Mouse (Mus musculus): Measurements from ENCODE around the gene A930002H24Rik. TPM values are rescaled to one million over a fixed set of nuclear protein-coding genes. Genes with fewer than 3 reads are reported as not detected.

The A930002H24Rik gene
- total and polyA plus RNA-seq, 2 experiments = 0.74 TPM; not detected in 1

DNA sequence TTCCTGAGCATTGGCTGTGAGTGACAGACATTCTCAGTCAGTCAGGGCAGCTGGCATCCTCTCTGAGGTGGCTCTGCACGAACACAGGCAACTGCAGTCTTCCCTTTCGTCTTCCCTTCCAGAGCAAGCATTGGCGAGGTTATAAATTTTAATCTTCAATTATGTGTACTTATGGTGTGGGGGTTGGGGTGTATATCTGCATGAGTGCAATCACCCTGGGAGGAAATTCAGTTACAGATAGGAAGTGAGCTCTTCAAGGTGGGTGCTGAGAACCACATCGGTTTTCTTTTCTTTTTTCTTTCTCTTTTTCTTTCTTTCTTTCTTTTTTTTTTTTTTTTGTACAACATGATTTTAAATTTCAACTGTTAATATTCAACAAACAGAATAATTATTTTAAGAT lies 32.0 kb downstream of the A930002H24Rik start:
- H3K4me1 ChIP-seq (ENCODE audit: control insufficient read depth, insufficient read depth, low read length) = no peaks in the 10 kb centered on the region
- H3K27me3 ChIP-seq (ENCODE audit: control insufficient read depth, insufficient read depth, low read length) = no peaks in the 10 kb centered on the region
- no peaks in the 10 kb centered on the region for H3K79me2 ChIP-seq (ENCODE audit: control insufficient read depth, insufficient read depth, low read length)
- no peak overlapping the region for H3K4me3 ChIP-seq (ENCODE audit: insufficient read depth, low read depth, low read length)
- no peak for DNase-seq (ENCODE audit: extremely low read depth, low read depth, low spot score)
- 77% methylated on average over 4 of the region's 4 CpGs for WGBS
- no peak overlapping the region for H3K27ac ChIP-seq (replicated peaks; ENCODE audit: insufficient read depth, low read depth, low read length)
- no peak overlapping the region for H3K9ac ChIP-seq (ENCODE audit: low read depth, low read length)
- no peaks in the 10 kb centered on the region for H3K36me3 ChIP-seq (ENCODE audit: control insufficient read depth, insufficient read depth, low read length)
- TF ChIP-seq CTCF (IDR thresholded peaks at IDR 0.05; ENCODE audit: low read depth, low read length) = no peak
- no peak for TF ChIP-seq POLR2A (IDR thresholded peaks at IDR 0.05; ENCODE audit: extremely low read depth, insufficient read depth, low read length)

GRCm38 (mm10) chr17:63828561-63829332 lies 34.8 kb downstream of the A930002H24Rik start:
- H3K79me2 ChIP-seq (ENCODE audit: control insufficient read depth, insufficient read depth, low read length) = no peaks in the 10 kb centered on the region
- no peaks in the 10 kb centered on the region for H3K4me1 ChIP-seq (ENCODE audit: control insufficient read depth, insufficient read depth, low read length)
- H3K27me3 ChIP-seq (ENCODE audit: control insufficient read depth, insufficient read depth, low read length) = no peaks in the 10 kb centered on the region
- H3K36me3 ChIP-seq (ENCODE audit: control insufficient read depth, insufficient read depth, low read length) = no peaks in the 10 kb centered on the region
- H3K27ac ChIP-seq (replicated peaks; ENCODE audit: insufficient read depth, low read depth, low read length) = no peak overlapping the region
- no peak for DNase-seq (ENCODE audit: extremely low read depth, low read depth, low spot score)
- TF ChIP-seq POLR2A (IDR thresholded peaks at IDR 0.05; ENCODE audit: extremely low read depth, insufficient read depth, low read length) = no peak
- TF ChIP-seq CTCF (IDR thresholded peaks at IDR 0.05; ENCODE audit: low read depth, low read length) = no peak
- no peak overlapping the region for H3K4me3 ChIP-seq (ENCODE audit: insufficient read depth, low read depth, low read length)
- H3K9ac ChIP-seq (ENCODE audit: low read depth, low read length) = no peak overlapping the region
- WGBS = 60% methylated on average over 5 of the region's 5 CpGs

GRCm38 (mm10) chr17:63826767-63827166 lies 36.8 kb downstream of the A930002H24Rik start:
- Histone ChIP-seq H3K27ac (replicated peaks; ENCODE audit: insufficient read depth, low read depth, low read length) (no peak overlapping the region), H3K79me2 (ENCODE audit: control insufficient read depth, insufficient read depth, low read length) (no peaks in the 10 kb centered on the region), H3K4me1 (ENCODE audit: control insufficient read depth, insufficient read depth, low read length) (no peaks in the 10 kb centered on the region), H3K9ac (ENCODE audit: low read depth, low read length) (no peak overlapping the region), H3K36me3 (ENCODE audit: control insufficient read depth, insufficient read depth, low read length) (no peaks in the 10 kb centered on the region), H3K27me3 (ENCODE audit: control insufficient read depth, insufficient read depth, low read length) (no peaks in the 10 kb centered on the region), H3K4me3 (ENCODE audit: insufficient read depth, low read depth, low read length) (no peak overlapping the region)
- no peak for DNase-seq (ENCODE audit: extremely low read depth, low read depth, low spot score)
- 84% methylated on average over 7 of the region's 7 CpGs for WGBS
- no peak for TF ChIP-seq POLR2A (IDR thresholded peaks at IDR 0.05; ENCODE audit: extremely low read depth, insufficient read depth, low read length)
- no peak for TF ChIP-seq CTCF (IDR thresholded peaks at IDR 0.05; ENCODE audit: low read depth, low read length)

GRCm38 (mm10) chr17:63826196-63826595 lies 37.4 kb downstream of the A930002H24Rik start:
- Histone ChIP-seq H3K36me3 (ENCODE audit: control insufficient read depth, insufficient read depth, low read length) (no peaks in the 10 kb centered on the region), H3K79me2 (ENCODE audit: control insufficient read depth, insufficient read depth, low read length) (no peaks in the 10 kb centered on the region), H3K9ac (ENCODE audit: low read depth, low read length) (no peak overlapping the region), H3K4me1 (ENCODE audit: control insufficient read depth, insufficient read depth, low read length) (no peaks in the 10 kb centered on the region), H3K27ac (replicated peaks; ENCODE audit: insufficient read depth, low read depth, low read length) (no peak overlapping the region), H3K27me3 (ENCODE audit: control insufficient read depth, insufficient read depth, low read length) (no peaks in the 10 kb centered on the region), H3K4me3 (ENCODE audit: insufficient read depth, low read depth, low read length) (no peak overlapping the region)
- 89% methylated on average over 8 of the region's 8 CpGs for WGBS
- no peak for DNase-seq (ENCODE audit: extremely low read depth, low read depth, low spot score)
- no peak for TF ChIP-seq CTCF (IDR thresholded peaks at IDR 0.05; ENCODE audit: low read depth, low read length)
- TF ChIP-seq POLR2A (IDR thresholded peaks at IDR 0.05; ENCODE audit: extremely low read depth, insufficient read depth, low read length) = no peak

- WGBS = 75% methylated on average over 4 of the region's 4 CpGs
- H3K4me3 ChIP-seq (ENCODE audit: insufficient read depth, low read depth, low read length) = no peak overlapping the region
Observed at GRCm38 (mm10) chr17:63824141-63824540, 39.5 kb downstream of the A930002H24Rik start.

GRCm38 (mm10) chr17:63818444-63819027 lies 45.1 kb downstream of the A930002H24Rik start:
- Histone ChIP-seq H3K9ac (ENCODE audit: low read depth, low read length) (no peak overlapping the region), H3K4me3 (ENCODE audit: insufficient read depth, low read depth, low read length) (no peak overlapping the region), H3K27ac (replicated peaks; ENCODE audit: insufficient read depth, low read depth, low read length) (no peak overlapping the region), H3K79me2 (ENCODE audit: control insufficient read depth, insufficient read depth, low read length) (no peaks in the 10 kb centered on the region), H3K4me1 (ENCODE audit: control insufficient read depth, insufficient read depth, low read length) (no peaks in the 10 kb centered on the region), H3K36me3 (ENCODE audit: control insufficient read depth, insufficient read depth, low read length) (no peaks in the 10 kb centered on the region), H3K27me3 (ENCODE audit: control insufficient read depth, insufficient read depth, low read length) (no peaks in the 10 kb centered on the region)
- TF ChIP-seq POLR2A (IDR thresholded peaks at IDR 0.05; ENCODE audit: extremely low read depth, insufficient read depth, low read length) = no peak
- TF ChIP-seq CTCF (IDR thresholded peaks at IDR 0.05; ENCODE audit: low read depth, low read length) = no peak
- WGBS = 64% methylated on average over 10 of the region's 10 CpGs
- DNase-seq (ENCODE audit: extremely low read depth, low read depth, low spot score) = no peak

More at GRCm38 (mm10) chr17:63824141-63824540, 39.5 kb downstream of the A930002H24Rik start:
- TF ChIP-seq CTCF (IDR thresholded peaks at IDR 0.05; ENCODE audit: low read depth, low read length) (no peak), POLR2A (IDR thresholded peaks at IDR 0.05; ENCODE audit: extremely low read depth, insufficient read depth, low read length) (no peak)
- no peak overlapping the region for H3K9ac ChIP-seq (ENCODE audit: low read depth, low read length)
- no peaks in the 10 kb centered on the region for H3K36me3 ChIP-seq (ENCODE audit: control insufficient read depth, insufficient read depth, low read length)
- H3K4me1 ChIP-seq (ENCODE audit: control insufficient read depth, insufficient read depth, low read length) = no peaks in the 10 kb centered on the region
- no peaks in the 10 kb centered on the region for H3K27me3 ChIP-seq (ENCODE audit: control insufficient read depth, insufficient read depth, low read length)
- DNase-seq (ENCODE audit: extremely low read depth, low read depth, low spot score) = no peak
- no peaks in the 10 kb centered on the region for H3K79me2 ChIP-seq (ENCODE audit: control insufficient read depth, insufficient read depth, low read length)
- H3K27ac ChIP-seq (replicated peaks; ENCODE audit: insufficient read depth, low read depth, low read length) = no peak overlapping the region

Data from liver, adult 2 months (tissue).